Mouse (Mus musculus) neural tube, embryonic 14.5 days (tissue): ENCODE measurements at regions not wholly inside any gene's neighbourhood (a gene's known extent, or its start where the extent isn't known, plus 50 kb on each side); places are given as distances from the start of the nearest gene placed in this dataset.
A peak's percentile ranks its signal among the peaks of the same experiment; 100 is the strongest.
"Not testable (repeated sequence)": the region's sequence is repeated elsewhere in the genome, so short reads cannot be mapped to it uniquely, and the experiment has no call there.

ENCODE experiments used
- ATAC-seq: fragments of 200-750 bp; cut with Nextera tagmentation; 2 replicates; pipeline ENCODE4 v1.8.0; 2017; ENCODE audit warnings: low read depth, mild to moderate bottlenecking, moderate TSS enrichment, moderate library complexity
- H3K27ac ChIP-seq: fragments of 300-500 bp; sonication (generic); 2 replicates; pipeline ENCODE4 v1.5.1; 2014; ENCODE audit warnings: low read depth, mild to moderate bottlenecking, control low read depth, low read length, moderate library complexity, mixed read lengths
- H3K27me3 ChIP-seq: fragments of 300-500 bp; sonication (generic); 2 replicates; pipeline ENCODE4 v1.6.1; 2014; ENCODE audit warnings: low read length; ENCODE audit not compliant: control insufficient read depth, insufficient read depth
- H3K36me3 ChIP-seq: fragments of 300-500 bp; sonication (generic); 2 replicates; pipeline ENCODE4 v1.6.1; 2014; ENCODE audit warnings: low read length, mixed read lengths; ENCODE audit not compliant: control insufficient read depth, insufficient read depth
- H3K4me1 ChIP-seq: fragments of 300-500 bp; sonication (generic); 2 replicates; pipeline ENCODE4 v1.6.1; 2014; ENCODE audit warnings: low read length; ENCODE audit not compliant: control insufficient read depth, insufficient read depth
- H3K4me2 ChIP-seq: fragments of 300-500 bp; sonication (generic); 2 replicates; pipeline ENCODE4 v1.6.1; 2014; ENCODE audit warnings: mild to moderate bottlenecking, low read depth, low read length, control low read depth
- H3K4me3 ChIP-seq: fragments of 300-500 bp; sonication (generic); 2 replicates; pipeline ENCODE4 v1.5.1; 2014; ENCODE audit warnings: low read depth, low read length, control low read depth, mixed read lengths
- H3K9ac ChIP-seq: fragments of 300-500 bp; sonication (generic); replicated peaks from 2 replicates; pipeline ENCODE4 v1.6.1; 2014; ENCODE audit warnings: low read depth, mild to moderate bottlenecking, control low read depth, low read length, mixed read lengths
- H3K9me3 ChIP-seq: fragments of 300-500 bp; sonication (generic); 2 replicates; pipeline ENCODE4 v1.6.1; 2016; ENCODE audit warnings: low read length; ENCODE audit not compliant: control insufficient read depth
- WGBS: fragments of 180-500 bp; shearing (Covaris S2); extraction: QIAGEN DNeasy Blood & Tissue Kit; methylation state at CpG from one replicate; pipeline ENCODE4 v1.1.7; 2014; 5-methylcytosine and 5-hydroxymethylcytosine counted together

GRCm38 (mm10) chr2:107468671-107469070, 178.2 kb downstream of the Kcna4 start:
- no peaks in the 10 kb centered on the region for H3K27me3 ChIP-seq
- no peak overlapping the region for H3K27ac ChIP-seq
- 66% methylated on average over 1 of the region's 1 CpGs for WGBS
- no peaks in the 10 kb centered on the region for H3K9me3 ChIP-seq
- H3K36me3 ChIP-seq: no peaks in the 10 kb centered on the region
- no peak overlapping the region for H3K4me2 ChIP-seq
- H3K4me1 ChIP-seq: no peaks in the 10 kb centered on the region
- H3K9ac ChIP-seq: no peak overlapping the region
- ATAC-seq: no peak
- no peak overlapping the region for H3K4me3 ChIP-seq

- ATAC-seq: peak; percentile 70
- Histone ChIP-seq H3K36me3 (no peaks in the 10 kb centered on the region), H3K9ac (no peak overlapping the region), H3K4me2 (no peak overlapping the region), H3K27me3 (no peaks in the 10 kb centered on the region), H3K4me1 (peaks cover 5% of the 10 kb centered on the region; the same call in 1 of the 2 replicates), H3K9me3 (no peaks in the 10 kb centered on the region), H3K4me3 (no peak overlapping the region), H3K27ac (no peak overlapping the region)
- 50% methylated on average over 7 of the region's 7 CpGs for WGBS
Observed at GRCm38 (mm10) chr2:107503646-107504379, 213.4 kb downstream of the Kcna4 start.

GRCm38 (mm10) chr2:107507426-107508167, 217.2 kb downstream of the Kcna4 start:
- no peaks in the 10 kb centered on the region for H3K36me3 ChIP-seq
- no peak overlapping the region for H3K4me2 ChIP-seq
- peaks cover 5% of the 10 kb centered on the region; the same call in 1 of the 2 replicates for H3K4me1 ChIP-seq
- no peaks in the 10 kb centered on the region for H3K9me3 ChIP-seq
- no peaks in the 10 kb centered on the region for H3K27me3 ChIP-seq
- no peak overlapping the region for H3K4me3 ChIP-seq
- H3K27ac ChIP-seq: no peak overlapping the region
- peak; percentile 73 for ATAC-seq
- no peak overlapping the region for H3K9ac ChIP-seq

- not testable (repeated sequence) for ATAC-seq
Observed at GRCm38 (mm10) chr2:107515486-107515885, 225.0 kb downstream of the Kcna4 start.

GRCm38 (mm10) chr2:107518107-107518506, 227.7 kb downstream of the Kcna4 start:
- Histone ChIP-seq H3K4me1 (no peaks in the 10 kb centered on the region), H3K4me3 (no peak overlapping the region), H3K36me3 (no peaks in the 10 kb centered on the region), H3K9ac (no peak overlapping the region), H3K4me2 (no peak overlapping the region), H3K27ac (no peak overlapping the region), H3K27me3 (no peaks in the 10 kb centered on the region), H3K9me3 (no peaks in the 10 kb centered on the region)
- WGBS: 83% methylated on average over 1 of the region's 1 CpGs
- no peak for ATAC-seq

More at GRCm38 (mm10) chr2:107515486-107515885, 225.0 kb downstream of the Kcna4 start:
- not testable (repeated sequence) for H3K4me3 ChIP-seq, H3K4me2 ChIP-seq, H3K36me3 ChIP-seq, H3K9me3 ChIP-seq, H3K27me3 ChIP-seq, H3K4me1 ChIP-seq, H3K27ac ChIP-seq, H3K9ac ChIP-seq
- 73% methylated on average over 1 of the region's 1 CpGs for WGBS

GRCm38 (mm10) chr2:107518759-107519158, 228.3 kb downstream of the Kcna4 start:
- Histone ChIP-seq H3K4me1 (no peaks in the 10 kb centered on the region), H3K9ac (no peak overlapping the region), H3K36me3 (no peaks in the 10 kb centered on the region), H3K27ac (no peak overlapping the region), H3K4me2 (no peak overlapping the region), H3K4me3 (no peak overlapping the region), H3K9me3 (no peaks in the 10 kb centered on the region), H3K27me3 (no peaks in the 10 kb centered on the region)
- 95% methylated on average over 2 of the region's 2 CpGs for WGBS
- no peak for ATAC-seq

- H3K4me2 ChIP-seq: no peak overlapping the region
- 72% methylated on average over 3 of the region's 3 CpGs for WGBS
- H3K36me3 ChIP-seq: no peaks in the 10 kb centered on the region
Observed at GRCm38 (mm10) chr2:107519326-107519725, 228.9 kb downstream of the Kcna4 start.

GRCm38 (mm10) chr2:107519761-107520160, 229.3 kb downstream of the Kcna4 start:
- WGBS: 67% methylated on average over 4 of the region's 4 CpGs
- H3K4me3 ChIP-seq: no peak overlapping the region
- no peaks in the 10 kb centered on the region for H3K4me1 ChIP-seq
- no peaks in the 10 kb centered on the region for H3K36me3 ChIP-seq
- no peak for ATAC-seq
- no peak overlapping the region for H3K4me2 ChIP-seq
- no peak overlapping the region for H3K9ac ChIP-seq
- no peaks in the 10 kb centered on the region for H3K9me3 ChIP-seq
- no peak overlapping the region for H3K27ac ChIP-seq
- H3K27me3 ChIP-seq: no peaks in the 10 kb centered on the region

More at GRCm38 (mm10) chr2:107519326-107519725, 228.9 kb downstream of the Kcna4 start:
- no peaks in the 10 kb centered on the region for H3K9me3 ChIP-seq
- H3K27me3 ChIP-seq: no peaks in the 10 kb centered on the region
- no peak overlapping the region for H3K27ac ChIP-seq
- no peak overlapping the region for H3K4me3 ChIP-seq
- H3K9ac ChIP-seq: no peak overlapping the region
- no peak for ATAC-seq
- no peaks in the 10 kb centered on the region for H3K4me1 ChIP-seq

- H3K4me3 ChIP-seq: no peak overlapping the region
- H3K36me3 ChIP-seq: no peaks in the 10 kb centered on the region
- 93% methylated on average over 4 of the region's 4 CpGs for WGBS
Observed at GRCm38 (mm10) chr2:107543161-107543560, 252.7 kb downstream of the Kcna4 start.

More at GRCm38 (mm10) chr2:107543161-107543560, 252.7 kb downstream of the Kcna4 start:
- Histone ChIP-seq H3K4me1 (no peaks in the 10 kb centered on the region), H3K4me2 (no peak overlapping the region), H3K27me3 (no peaks in the 10 kb centered on the region), H3K27ac (no peak overlapping the region), H3K9ac (no peak overlapping the region), H3K9me3 (no peaks in the 10 kb centered on the region)
- no peak for ATAC-seq
